Mouse (Mus musculus): ENCODE data around the gene Rnf152.
A peak's percentile ranks its signal among the peaks of the same experiment; 100 is the strongest.

Rnf152 gene

GRCm38 (mm10) chr1:105312601-105312901 lies 44.0 kb downstream of the Rnf152 start:
- DNase-seq (ENCODE audit: low read depth, low spot score): no peak

GRCm38 (mm10) chr1:105311899-105312600 lies 44.5 kb downstream of the Rnf152 start:
- DNase-seq (ENCODE audit: low read depth, low spot score): no peak

- no peak for DNase-seq (ENCODE audit: low read depth, low spot score)
These were observed 54.3 kb downstream of the Rnf152 start for GRCm38 (mm10) chr1:105302164-105302563.

- no peak for DNase-seq (ENCODE audit: low read depth, low spot score)
These were observed 54.7 kb downstream of the Rnf152 start for GRCm38 (mm10) chr1:105301764-105302163.

- DNase-seq (ENCODE audit: low read depth, low spot score): peak; percentile 1
These were observed 64.7 kb downstream of the Rnf152 start for GRCm38 (mm10) chr1:105291859-105292258.

GRCm38 (mm10) chr1:105287536-105287935 lies 69.0 kb downstream of the Rnf152 start:
- no peak for DNase-seq (ENCODE audit: low read depth, low spot score)

GRCm38 (mm10) chr1:105286906-105287305 lies 69.6 kb downstream of the Rnf152 start:
- no peak for DNase-seq (ENCODE audit: low read depth, low spot score)

- no peak for DNase-seq (ENCODE audit: low read depth, low spot score)
These were observed 71.5 kb downstream of the Rnf152 start for GRCm38 (mm10) chr1:105285001-105285400.

GRCm38 (mm10) chr1:105284116-105284515 lies 72.4 kb downstream of the Rnf152 start:
- DNase-seq (ENCODE audit: low read depth, low spot score): no peak

GRCm38 (mm10) chr1:105281277-105281676 lies 75.2 kb downstream of the Rnf152 start:
- no peak for DNase-seq (ENCODE audit: low read depth, low spot score)

- no peak for DNase-seq (ENCODE audit: low read depth, low spot score)
These were observed 76.3 kb downstream of the Rnf152 start for GRCm38 (mm10) chr1:105280160-105280559.

- no peak for DNase-seq (ENCODE audit: low read depth, low spot score)
These were observed 81.9 kb downstream of the Rnf152 start for GRCm38 (mm10) chr1:105274500-105275194.

GRCm38 (mm10) chr1:105271104-105271503 lies 85.4 kb downstream of the Rnf152 start:
- DNase-seq (ENCODE audit: low read depth, low spot score): no peak

- DNase-seq (ENCODE audit: low read depth, low spot score): no peak
These were observed 93.1 kb downstream of the Rnf152 start for GRCm38 (mm10) chr1:105263283-105264033.

- DNase-seq (ENCODE audit: low read depth, low spot score): no peak
These were observed 96.3 kb downstream of the Rnf152 start for GRCm38 (mm10) chr1:105260200-105260599.

GRCm38 (mm10) chr1:105257199-105257598 lies 99.3 kb downstream of the Rnf152 start:
- DNase-seq (ENCODE audit: low read depth, low spot score): no peak

- no peak for DNase-seq (ENCODE audit: low read depth, low spot score)
These were observed 107.3 kb downstream of the Rnf152 start for GRCm38 (mm10) chr1:105249190-105249589.

GRCm38 (mm10) chr1:105246651-105247050 lies 109.9 kb downstream of the Rnf152 start:
- no peak for DNase-seq (ENCODE audit: low read depth, low spot score)

- DNase-seq (ENCODE audit: low read depth, low spot score): no peak
These were observed 110.4 kb downstream of the Rnf152 start for GRCm38 (mm10) chr1:105246075-105246574.

- no peak for DNase-seq (ENCODE audit: low read depth, low spot score)
These were observed 113.0 kb downstream of the Rnf152 start for GRCm38 (mm10) chr1:105243359-105244142.

GRCm38 (mm10) chr1:105240185-105240584 lies 116.3 kb downstream of the Rnf152 start:
- DNase-seq (ENCODE audit: low read depth, low spot score): no peak

Measured in CD4-positive, CD25-positive, alpha-beta regulatory T cell, adult 2 months (primary cell).